Mouse (Mus musculus) hindbrain, postnatal 0 days (tissue): ENCODE results near the gene Cdh4. TPM values are rescaled to one million over a fixed set of nuclear protein-coding genes. Genes with fewer than 3 reads are reported as not detected.
A peak's percentile ranks its signal among the peaks of the same experiment; 100 is the strongest.

Experiments
- ATAC-seq: fragments of 200-750 bp; cut with Nextera tagmentation; 2 replicates; pipeline ENCODE4 v1.8.0; 2017; ENCODE audit warnings: mild to moderate bottlenecking, moderate TSS enrichment, moderate library complexity
- DNase-seq: peaks from one replicate; pipeline ENCODE4 v3.0.0-alpha.2; 2015; ENCODE audit warnings: low spot score
- H3K27ac ChIP-seq: fragments of 300-500 bp; sonication (generic); 2 replicates; pipeline ENCODE4 v1.5.1; 2014; ENCODE audit warnings: mild to moderate bottlenecking
- H3K27me3 ChIP-seq: fragments of 300-500 bp; sonication (generic); 2 replicates; pipeline ENCODE4 v1.6.1; 2014; ENCODE audit warnings: low read length, mixed read lengths; ENCODE audit not compliant: insufficient read depth
- H3K36me3 ChIP-seq: fragments of 300-500 bp; sonication (generic); 2 replicates; pipeline ENCODE4 v1.6.1; 2014; ENCODE audit warnings: low read length, mixed read lengths; ENCODE audit not compliant: insufficient read depth
- H3K4me1 ChIP-seq: fragments of 300-500 bp; sonication (generic); 2 replicates; pipeline ENCODE4 v1.6.1; 2014; ENCODE audit warnings: antibody characterized with exemption, low read length, mixed read lengths; ENCODE audit not compliant: insufficient read depth
- H3K4me2 ChIP-seq: fragments of 300-500 bp; sonication (generic); 2 replicates; pipeline ENCODE4 v1.6.1; 2014; ENCODE audit warnings: low read depth, mild to moderate bottlenecking, low read length, moderate library complexity, mixed read lengths
- H3K4me3 ChIP-seq: fragments of 300-500 bp; sonication (generic); 2 replicates; pipeline ENCODE4 v1.5.1; 2014; ENCODE audit warnings: low read length
- H3K9ac ChIP-seq: fragments of 300-500 bp; sonication (generic); replicated peaks from 2 replicates; pipeline ENCODE4 v1.6.1; 2014; ENCODE audit warnings: mild to moderate bottlenecking, low read length, moderate library complexity, mixed read lengths
- H3K9me3 ChIP-seq: fragments of 300-500 bp; sonication (generic); 2 replicates; pipeline ENCODE4 v1.6.1; 2016; ENCODE audit warnings: low read length, mixed read lengths
- CTCF ChIP-seq: IDR thresholded peaks from 2 replicates; pipeline ENCODE4 v1.5.1; 2016; ENCODE audit warnings: antibody characterized with exemption, control low read depth, low read depth
- WGBS: fragments of 180-500 bp; shearing (Covaris S2); extraction: QIAGEN DNeasy Blood & Tissue Kit; methylation state at CpG from one replicate; pipeline ENCODE4 v1.1.7; 2014; 5-methylcytosine and 5-hydroxymethylcytosine counted together
- polyA plus RNA-seq: library from polyadenylated mRNA; unstranded; fragments of >200 nt; fragmentation: Nextera tagmentation; extraction: Ambion mirVana; gene quantifications from 2 replicates; pipeline ENCODE4 v1.2.1, GENCODE M21; 2015
- total RNA-seq: library from RNA; depleted of rRNA; stranded (reverse); fragments of >200 nt; gene quantifications from 2 replicates; pipeline ENCODE4 v1.2.3, GENCODE M21; 2014

Gene Cdh4
- total and polyA plus RNA-seq, 2 experiments from 2014 or later, result 42.1 to 66.8 TPM

- Histone ChIP-seq H3K4me3 (no peak overlapping the region), H3K4me2 (no peak overlapping the region), H3K27ac (no peak overlapping the region), H3K4me1 (peaks cover 19% of the 10 kb centered on the region; the same call in 1 of the 2 replicates), H3K27me3 (no peaks in the 10 kb centered on the region), H3K36me3 (no peaks in the 10 kb centered on the region), H3K9me3 (no peaks in the 10 kb centered on the region), H3K9ac (no peak overlapping the region)
- ATAC-seq (no peak), DNase-seq (peak; percentile 57)
- 38% methylated on average over 11 of the region's 11 CpGs for WGBS
- TF ChIP-seq CTCF, result no peak
Measured at GRCm38 (mm10) chr2:179573331-179573730, 131.1 kb downstream of the Cdh4 start.

DNA sequence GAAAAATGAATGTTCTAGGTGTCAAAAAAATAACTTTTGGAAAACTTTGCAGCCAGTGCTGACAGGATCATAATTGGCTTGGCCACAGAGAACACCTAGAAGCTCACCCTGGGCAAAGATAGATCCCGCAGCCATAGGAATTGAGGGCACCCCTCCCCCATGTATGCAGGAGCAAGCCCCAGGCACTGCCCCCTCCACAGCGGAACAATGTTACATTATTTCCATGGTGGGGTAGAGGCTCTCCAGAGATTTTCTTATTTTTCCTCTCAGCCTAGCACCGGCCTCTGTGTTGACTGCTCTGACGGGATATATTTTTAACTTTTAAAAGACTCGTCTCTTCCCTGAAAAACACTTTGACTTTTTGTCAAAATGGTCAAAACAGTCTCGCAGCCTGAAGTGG lies 131.6 kb downstream of the Cdh4 start:
- WGBS, result 59% methylated on average over 6 of the region's 6 CpGs
- H3K9ac ChIP-seq, result no peak overlapping the region
- ATAC-seq (no peak), DNase-seq (no peak)
- no peak overlapping the region for H3K4me3 ChIP-seq
- H3K4me2 ChIP-seq, result no peak overlapping the region
- no peak for TF ChIP-seq CTCF
- no peaks in the 10 kb centered on the region for H3K36me3 ChIP-seq
- peaks cover 19% of the 10 kb centered on the region; the same call in 1 of the 2 replicates for H3K4me1 ChIP-seq
- no peak overlapping the region for H3K27ac ChIP-seq
- H3K9me3 ChIP-seq, result no peaks in the 10 kb centered on the region
- H3K27me3 ChIP-seq, result no peaks in the 10 kb centered on the region

DNA sequence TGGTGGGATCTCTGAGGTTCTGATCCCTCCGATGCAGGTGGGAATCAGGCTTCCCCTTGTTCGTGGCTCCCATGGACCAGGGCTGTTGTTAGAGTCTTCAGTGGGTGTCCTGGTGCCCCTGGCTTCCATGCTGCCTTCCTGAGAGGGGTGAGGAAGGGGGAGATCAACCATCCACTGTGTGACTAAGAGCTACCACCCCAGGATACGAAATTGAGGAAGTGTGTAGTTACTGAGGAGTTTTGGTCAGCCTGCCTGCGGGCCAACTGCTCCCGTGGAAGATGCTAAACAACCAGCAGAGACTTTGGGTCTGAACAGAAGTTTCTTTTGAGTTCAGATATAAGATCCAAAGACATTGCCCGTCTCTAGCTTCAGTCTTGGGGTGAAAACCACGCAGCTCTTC lies 133.4 kb downstream of the Cdh4 start:
- Histone ChIP-seq H3K27me3 (no peaks in the 10 kb centered on the region), H3K4me2 (no peak overlapping the region), H3K4me1 (peaks cover 7% of the 10 kb centered on the region; the same call in 1 of the 2 replicates), H3K36me3 (no peaks in the 10 kb centered on the region), H3K27ac (no peak overlapping the region), H3K9ac (no peak overlapping the region), H3K9me3 (no peaks in the 10 kb centered on the region), H3K4me3 (no peak overlapping the region)
- no peak for ATAC-seq
- TF ChIP-seq CTCF, result no peak
- DNase-seq, result no peak
- WGBS, result 92% methylated on average over 7 of the region's 7 CpGs

- Histone ChIP-seq H3K27me3 (no peaks in the 10 kb centered on the region), H3K36me3 (no peaks in the 10 kb centered on the region), H3K9me3 (no peaks in the 10 kb centered on the region), H3K4me1 (0 out of 2 replicates have a peak, but pooled peaks cover under 1% of the 10 kb centered on the region), H3K4me3 (no peak overlapping the region), H3K9ac (no peak overlapping the region), H3K4me2 (no peak overlapping the region), H3K27ac (no peak overlapping the region)
- DNase-seq (no peak), ATAC-seq (no peak)
- WGBS, result 87% methylated on average over 1 of the region's 1 CpGs
- TF ChIP-seq CTCF, result peak; percentile 32
Measured at GRCm38 (mm10) chr2:179576221-179576620, 134.0 kb downstream of the Cdh4 start.

DNA sequence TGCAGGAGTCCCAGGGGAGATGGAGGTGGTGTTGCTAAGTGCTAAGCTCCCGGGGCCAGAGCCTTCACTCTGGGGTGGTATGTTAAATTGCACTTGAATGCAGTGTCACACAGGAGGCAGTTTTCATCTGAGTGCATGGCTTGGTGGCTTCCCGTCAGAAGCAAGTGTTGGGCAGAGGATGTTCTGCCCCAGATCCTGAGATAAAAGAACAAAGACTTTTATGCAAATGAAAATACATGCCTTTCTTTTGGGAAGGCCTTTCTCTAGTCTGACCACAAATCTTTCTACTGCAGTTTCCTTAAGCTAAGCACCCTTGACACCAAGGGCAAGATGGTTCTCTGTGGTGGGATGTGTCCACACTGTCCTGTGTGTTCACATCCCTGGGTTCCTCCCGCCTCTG lies 136.1 kb downstream of the Cdh4 start:
- DNase-seq, result no peak
- 61% methylated on average over 3 of the region's 3 CpGs for WGBS
- Histone ChIP-seq H3K4me1 (no peaks in the 10 kb centered on the region), H3K4me3 (no peak overlapping the region), H3K36me3 (no peaks in the 10 kb centered on the region), H3K4me2 (no peak overlapping the region), H3K27me3 (no peaks in the 10 kb centered on the region), H3K9ac (no peak overlapping the region), H3K9me3 (no peaks in the 10 kb centered on the region), H3K27ac (no peak overlapping the region)
- no peak for ATAC-seq
- TF ChIP-seq CTCF, result no peak

GRCm38 (mm10) chr2:179578842-179579241 lies 136.6 kb downstream of the Cdh4 start:
- ATAC-seq, result no peak
- no peak overlapping the region for H3K27ac ChIP-seq
- no peak overlapping the region for H3K9ac ChIP-seq
- no peak for TF ChIP-seq CTCF
- no peak overlapping the region for H3K4me2 ChIP-seq
- H3K4me3 ChIP-seq, result no peak overlapping the region
- no peaks in the 10 kb centered on the region for H3K27me3 ChIP-seq
- no peak for DNase-seq
- 62% methylated on average over 11 of the region's 11 CpGs for WGBS
- H3K4me1 ChIP-seq, result peaks cover 4% of the 10 kb centered on the region; the same call in 1 of the 2 replicates
- H3K9me3 ChIP-seq, result no peaks in the 10 kb centered on the region
- no peaks in the 10 kb centered on the region for H3K36me3 ChIP-seq

- DNase-seq, result no peak
- Histone ChIP-seq H3K4me1 (peaks cover 5% of the 10 kb centered on the region), H3K27me3 (no peaks in the 10 kb centered on the region), H3K36me3 (no peaks in the 10 kb centered on the region), H3K9ac (no peak overlapping the region), H3K4me3 (no peak overlapping the region), H3K9me3 (no peaks in the 10 kb centered on the region), H3K27ac (no peak overlapping the region), H3K4me2 (no peak overlapping the region)
- ATAC-seq, result no peak
- WGBS, result 73% methylated on average over 4 of the region's 4 CpGs
- no peak for TF ChIP-seq CTCF
Measured at GRCm38 (mm10) chr2:179580415-179580814, 138.2 kb downstream of the Cdh4 start.
